Mouse (Mus musculus) forebrain, postnatal 0 days (tissue): ENCODE results near the gene Qpctl. TPM values are rescaled to one million over a fixed set of nuclear protein-coding genes. Genes with fewer than 3 reads are reported as not detected.
"Not testable (repeated sequence)": the region's sequence is repeated elsewhere in the genome, so short reads cannot be mapped to it uniquely, and the experiment has no call there.

Source experiments
- ATAC-seq: fragments of 200-750 bp; cut with Nextera tagmentation; 2 replicates; pipeline ENCODE4 v1.8.0; 2017; ENCODE audit warnings: mild to moderate bottlenecking, moderate library complexity
- DNase-seq: peaks from one replicate; pipeline ENCODE4 v3.0.0-alpha.2; 2015
- H3K27ac ChIP-seq: fragments of 300-500 bp; sonication (generic); 2 replicates; pipeline ENCODE4 v1.5.1; 2014; ENCODE audit warnings: low read depth, mild to moderate bottlenecking, antibody characterized with exemption, low read length, moderate library complexity, mixed read lengths
- H3K27me3 ChIP-seq: fragments of 300-500 bp; sonication (generic); 2 replicates; pipeline ENCODE4 v1.6.1; 2014; ENCODE audit warnings: mild to moderate bottlenecking, low read length, mixed read lengths; ENCODE audit not compliant: insufficient read depth
- H3K36me3 ChIP-seq: fragments of 300-500 bp; sonication (generic); 2 replicates; pipeline ENCODE4 v1.6.1; 2014; ENCODE audit warnings: mild to moderate bottlenecking, moderate library complexity; ENCODE audit not compliant: insufficient read depth
- H3K4me1 ChIP-seq: fragments of 300-500 bp; sonication (generic); 2 replicates; pipeline ENCODE4 v1.6.1; 2014; ENCODE audit warnings: antibody characterized with exemption; ENCODE audit not compliant: insufficient read depth
- H3K4me2 ChIP-seq: fragments of 300-500 bp; sonication (generic); 2 replicates; pipeline ENCODE4 v1.6.1; 2014; ENCODE audit warnings: low read depth, mild to moderate bottlenecking, moderate library complexity
- H3K4me3 ChIP-seq: fragments of 300-500 bp; sonication (generic); 2 replicates; pipeline ENCODE4 v1.5.1; 2014; ENCODE audit warnings: low read depth, low read length, mixed read lengths
- H3K9ac ChIP-seq: fragments of 300-500 bp; sonication (generic); 2 replicates; pipeline ENCODE4 v1.6.1; 2014; ENCODE audit warnings: mild to moderate bottlenecking
- H3K9me3 ChIP-seq: fragments of 300-500 bp; sonication (generic); 2 replicates; pipeline ENCODE4 v1.6.1; 2016; ENCODE audit warnings: low read length
- CTCF ChIP-seq: sonication (generic); IDR thresholded peaks from 2 replicates; pipeline ENCODE4 v1.5.1; 2016; ENCODE audit warnings: antibody characterized with exemption, control low read depth, low read depth
- WGBS: fragments of 180-500 bp; shearing (Covaris S2); extraction: QIAGEN DNeasy Blood & Tissue Kit; methylation state at CpG from one replicate; pipeline ENCODE4 v1.1.7; 2014; 5-methylcytosine and 5-hydroxymethylcytosine counted together
- polyA plus RNA-seq: library from polyadenylated mRNA; unstranded; fragments of >200 nt; fragmentation: Nextera tagmentation; extraction: Ambion mirVana; gene quantifications from 2 replicates; pipeline ENCODE4 v1.2.1, GENCODE M21; 2015
- total RNA-seq: library from RNA; depleted of rRNA; stranded (reverse); fragments of >200 nt; gene quantifications from 2 replicates; pipeline ENCODE4 v1.2.3, GENCODE M21; 2014

The Qpctl gene
- total and polyA plus RNA-seq, 2 experiments from 2014 or later, result 14.4 to 23.3 TPM

DNA sequence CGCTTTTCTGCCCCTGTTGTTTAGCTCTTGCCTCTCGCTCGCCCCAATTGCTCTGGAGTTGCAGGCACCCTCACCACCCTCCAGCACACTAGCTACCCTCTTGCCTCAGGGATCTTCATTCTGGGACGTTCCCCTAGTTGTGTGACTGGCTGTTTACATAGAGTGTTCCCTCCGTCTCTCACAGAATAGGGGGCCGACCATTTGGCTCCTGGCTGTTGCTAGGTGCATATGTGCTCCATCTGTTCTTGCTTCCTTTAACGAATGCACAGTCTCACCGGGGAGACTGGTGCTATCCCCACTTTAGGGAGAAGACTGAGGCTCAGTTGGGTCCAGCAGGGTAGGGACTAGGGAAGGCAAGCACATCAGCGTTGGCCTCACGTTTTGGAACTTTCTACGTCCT lies 9.5 kb upstream of the Qpctl start:
- no peak for ATAC-seq
- no peak for TF ChIP-seq CTCF
- Histone ChIP-seq H3K4me2 (no peak overlapping the region), H3K9ac (no peak overlapping the region), H3K27me3 (no peaks in the 10 kb centered on the region), H3K4me3 (no peak overlapping the region), H3K27ac (no peak overlapping the region), H3K9me3 (no peaks in the 10 kb centered on the region), H3K36me3 (peaks cover 6% of the 10 kb centered on the region), H3K4me1 (peaks cover 16% of the 10 kb centered on the region)
- 58% methylated on average over 11 of the region's 11 CpGs for WGBS
- no peak for DNase-seq

DNA sequence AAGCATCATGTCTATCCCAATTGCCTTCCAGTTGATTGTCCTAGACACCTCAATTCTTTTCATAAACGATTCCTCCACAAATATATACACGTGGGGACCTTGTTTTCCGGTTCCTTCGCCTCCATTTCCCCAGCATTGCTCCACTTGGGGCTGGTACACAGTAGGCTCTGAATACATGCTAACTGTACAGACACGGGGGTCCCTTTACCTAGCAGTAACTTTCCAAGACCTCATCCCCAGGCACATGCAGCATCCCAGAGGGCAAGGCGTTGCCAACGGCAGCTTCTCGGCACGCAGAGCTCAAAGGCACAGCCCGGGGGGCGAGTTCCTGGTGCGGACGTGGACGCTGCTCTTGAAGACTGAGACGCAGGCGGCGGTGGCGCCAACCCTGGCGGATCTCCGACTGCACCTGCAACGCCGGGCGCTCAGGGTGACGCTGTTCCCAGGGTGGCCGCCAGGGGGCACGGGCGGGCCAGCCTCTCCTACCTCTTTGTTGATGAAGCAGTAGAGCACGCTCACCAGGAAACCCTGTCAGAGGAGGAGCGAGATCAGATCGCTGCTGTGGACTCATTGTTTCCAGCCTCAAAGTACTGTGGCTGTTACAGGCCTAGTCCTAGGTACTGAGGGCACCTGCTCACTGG lies 8.2 kb upstream of the Qpctl start:
- H3K4me1 ChIP-seq, result peaks cover 16% of the 10 kb centered on the region
- no peaks in the 10 kb centered on the region for H3K9me3 ChIP-seq
- peak; percentile 91 for ATAC-seq
- no peaks in the 10 kb centered on the region for H3K27me3 ChIP-seq
- peak overlapping the region; percentile 40 for H3K4me2 ChIP-seq
- no peak overlapping the region for H3K4me3 ChIP-seq
- DNase-seq, result peak; percentile 92
- H3K27ac ChIP-seq, result peak overlapping the region; percentile 75
- peak overlapping the region; percentile 31; the same call in 1 of the 2 replicates for H3K9ac ChIP-seq
- 5% methylated on average over 30 of the region's 30 CpGs for WGBS
- peak; percentile 99 for TF ChIP-seq CTCF
- peaks cover 17% of the 10 kb centered on the region for H3K36me3 ChIP-seq

DNA sequence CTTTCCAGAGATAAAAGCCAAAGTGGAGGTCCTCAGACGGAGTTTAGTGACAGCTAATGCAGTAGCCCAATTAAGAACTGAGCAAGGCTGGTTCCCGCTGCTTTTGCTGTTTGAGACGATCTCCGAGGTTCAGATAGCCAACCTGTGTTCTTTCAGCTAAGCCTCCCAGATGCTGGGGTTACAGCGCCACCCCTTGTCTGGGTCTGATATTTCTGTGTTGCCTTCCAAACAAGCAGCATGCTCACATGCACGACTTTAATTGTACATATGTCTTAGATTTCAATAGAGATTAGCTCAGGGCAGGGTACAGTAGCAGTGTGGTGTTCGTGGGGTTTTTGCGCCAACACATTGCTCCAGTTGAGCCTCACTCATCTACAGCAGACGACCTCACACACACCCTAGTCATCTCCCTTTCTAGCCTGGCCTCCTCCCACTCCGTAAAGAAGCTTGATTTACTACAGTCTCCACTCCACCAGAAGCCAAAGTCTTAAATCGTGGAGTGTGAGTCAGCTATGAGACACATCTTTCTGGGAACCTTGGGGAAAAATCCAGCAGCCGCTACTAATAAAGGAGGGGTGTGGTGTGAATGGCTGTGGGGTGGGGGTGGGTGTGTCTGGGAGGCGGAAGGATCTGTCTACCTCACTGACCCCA lies 6.9 kb upstream of the Qpctl start:
- peaks cover 26% of the 10 kb centered on the region for H3K36me3 ChIP-seq
- no peak overlapping the region for H3K4me2 ChIP-seq
- H3K9me3 ChIP-seq, result no peaks in the 10 kb centered on the region
- no peaks in the 10 kb centered on the region for H3K27me3 ChIP-seq
- DNase-seq (no peak), ATAC-seq (no peak)
- H3K9ac ChIP-seq, result no peak overlapping the region; the same call in 1 of the 2 replicates
- 49% methylated on average over 13 of the region's 13 CpGs for WGBS
- peak; percentile 49 for TF ChIP-seq CTCF
- no peak overlapping the region for H3K4me3 ChIP-seq
- peaks cover 17% of the 10 kb centered on the region for H3K4me1 ChIP-seq
- H3K27ac ChIP-seq, result 0 out of 2 replicates have a peak overlapping the region, but pooled peaks have one; percentile 5

DNA sequence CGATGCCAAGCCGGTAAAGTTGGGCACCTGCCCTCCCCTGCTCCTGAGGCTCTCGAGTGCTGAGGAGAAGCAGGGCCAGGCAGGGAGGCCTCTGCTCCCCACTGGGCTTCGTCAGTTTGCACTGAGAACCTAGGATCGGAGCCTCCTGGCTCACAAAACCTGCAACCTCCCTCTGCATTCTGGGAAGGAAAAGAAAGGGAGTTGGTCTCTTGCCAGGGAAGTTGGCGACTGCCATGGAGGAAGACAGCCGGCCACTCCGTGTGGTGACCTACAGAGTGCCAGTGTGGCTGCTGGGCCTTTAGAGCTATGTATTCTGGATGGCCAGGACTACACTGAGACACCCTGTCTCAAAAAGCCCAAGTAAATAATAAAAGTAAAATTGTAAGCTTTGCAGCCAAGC lies 5.7 kb upstream of the Qpctl start:
- no peak for TF ChIP-seq CTCF
- Histone ChIP-seq H3K9ac (no peak overlapping the region), H3K36me3 (peaks cover 26% of the 10 kb centered on the region), H3K9me3 (no peaks in the 10 kb centered on the region), H3K4me3 (no peak overlapping the region), H3K27me3 (no peaks in the 10 kb centered on the region), H3K27ac (no peak overlapping the region), H3K4me2 (no peak overlapping the region), H3K4me1 (peaks cover 21% of the 10 kb centered on the region)
- 60% methylated on average over 8 of the region's 8 CpGs for WGBS
- DNase-seq, result no peak
- ATAC-seq, result no peak

DNA sequence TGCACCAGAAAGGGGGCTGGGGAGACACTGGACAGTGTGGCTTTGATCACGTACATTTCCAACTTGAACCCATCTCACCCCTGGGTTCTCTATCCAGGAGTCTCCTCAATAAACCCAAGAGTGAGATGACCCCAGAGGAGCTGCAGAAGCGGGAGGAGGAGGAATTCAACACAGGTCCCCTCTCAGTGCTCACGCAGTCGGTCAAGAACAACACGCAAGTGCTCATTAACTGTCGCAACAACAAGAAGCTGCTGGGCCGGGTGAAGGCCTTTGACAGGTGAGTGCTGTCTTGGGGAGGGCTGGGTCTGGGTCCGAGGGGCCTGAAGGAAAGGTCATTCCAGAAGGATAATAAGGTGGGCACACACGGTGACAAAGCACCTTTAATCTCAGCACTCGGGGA lies 2.0 kb upstream of the Qpctl start:
- not testable (repeated sequence) for H3K27me3 ChIP-seq, H3K4me2 ChIP-seq, DNase-seq, H3K27ac ChIP-seq, H3K9ac ChIP-seq, H3K9me3 ChIP-seq, ATAC-seq, H3K4me3 ChIP-seq
- WGBS, result 90% methylated on average over 10 of the region's 10 CpGs
- H3K36me3 ChIP-seq, result peaks cover 29% of the 10 kb centered on the region
- peaks cover 20% of the 10 kb centered on the region for H3K4me1 ChIP-seq

DNA sequence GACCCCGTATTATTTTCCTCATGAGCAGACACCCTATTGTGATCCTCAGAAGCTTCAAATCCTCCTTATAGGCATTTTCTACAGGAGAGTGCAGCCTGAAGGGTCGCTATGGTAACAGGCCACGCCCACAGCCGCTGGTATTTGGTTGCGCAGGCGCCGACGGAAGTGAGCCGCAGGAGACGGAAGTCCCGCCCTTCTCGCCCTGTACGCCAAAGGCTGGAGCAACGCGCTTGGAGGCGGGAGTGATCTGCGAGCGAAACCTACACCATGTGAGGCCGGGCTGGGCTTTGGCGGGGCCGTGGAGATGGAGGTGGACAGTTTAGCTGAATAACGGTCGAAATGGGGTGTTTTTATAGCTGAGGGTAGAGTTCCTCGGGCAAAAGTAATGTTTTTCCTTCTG lies 535 bp upstream of the Qpctl start, which contains the start of gene Snrpd2:
Gene Snrpd2 (plus strand): TSS at position 97 of the 400 bp plus-strand sequence.
- Histone ChIP-seq H3K27me3 (no peaks in the 10 kb centered on the region), H3K9me3 (no peaks in the 10 kb centered on the region), H3K36me3 (peaks cover 39% of the 10 kb centered on the region), H3K27ac (peak within 1 kb of the TSS; percentile 88), H3K4me2 (peak within 1 kb of the TSS; percentile 87), H3K4me1 (peaks cover 20% of the 10 kb centered on the region), H3K4me3 (peak within 1 kb of the TSS; percentile 66), H3K9ac (peak within 1 kb of the TSS; percentile 67)
- peak; percentile 99 for DNase-seq
- ATAC-seq, result peak; percentile 92
- no peak for TF ChIP-seq CTCF
- WGBS, result under 1% methylated on average over 24 of the region's 24 CpGs

DNA sequence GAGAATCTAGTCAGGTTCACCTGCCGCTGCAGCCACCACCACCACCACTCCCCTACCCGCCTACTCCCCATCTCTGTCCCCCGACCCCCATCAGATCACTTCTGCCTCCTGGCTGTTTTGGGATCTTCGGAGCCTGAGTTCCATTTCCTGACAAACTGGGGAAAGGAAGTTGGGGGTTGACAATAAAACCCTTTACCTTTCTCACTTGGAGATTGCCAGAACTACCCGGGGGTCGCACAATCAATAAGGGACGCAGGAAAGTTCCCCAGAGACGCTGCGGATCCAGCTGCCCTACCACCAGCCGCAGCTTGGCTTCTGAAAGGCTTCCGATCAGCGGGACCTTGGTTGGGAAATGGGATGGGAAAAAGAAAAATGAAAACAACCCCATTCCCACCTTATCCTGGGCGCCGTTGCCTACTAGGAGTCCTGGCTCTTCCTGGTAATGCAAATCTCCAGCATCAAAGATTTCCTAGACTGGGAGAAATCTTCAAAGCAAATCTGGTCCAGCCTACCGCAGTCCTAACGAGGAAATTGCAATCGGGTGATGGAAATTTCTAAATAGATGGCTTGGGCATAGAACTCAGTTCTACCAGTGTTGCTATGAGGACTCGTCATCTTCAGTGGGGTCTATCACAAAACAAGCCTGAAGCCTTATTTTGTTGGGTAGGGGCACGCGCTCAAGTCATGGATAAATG lies 764 bp downstream of the Qpctl start:
- H3K27ac ChIP-seq, result peak overlapping the region; percentile 88
- WGBS, result 15% methylated on average over 20 of the region's 20 CpGs
- H3K4me1 ChIP-seq, result peaks cover 20% of the 10 kb centered on the region
- peak overlapping the region; percentile 67 for H3K9ac ChIP-seq
- H3K4me2 ChIP-seq, result peak overlapping the region; percentile 87
- H3K4me3 ChIP-seq, result peak overlapping the region; percentile 66
- H3K27me3 ChIP-seq, result no peaks in the 10 kb centered on the region
- H3K9me3 ChIP-seq, result no peaks in the 10 kb centered on the region
- ATAC-seq, result no peak
- TF ChIP-seq CTCF, result peak; percentile 21
- DNase-seq, result no peak
- peaks cover 30% of the 10 kb centered on the region for H3K36me3 ChIP-seq
